Mouse (Mus musculus): ENCODE measurements at regions not wholly inside any gene's neighbourhood (a gene's known extent, or its start where the extent isn't known, plus 50 kb on each side); places are given as distances from the start of the nearest gene placed in this dataset.

GRCm38 (mm10) chr15:31882331-31882730 is 280.7 kb downstream of the Fam173b start:
- no peak for DNase-seq (ENCODE audit: extremely low read depth, low read depth, low spot score)
- H3K79me2 ChIP-seq (ENCODE audit: control insufficient read depth, insufficient read depth, low read length), result no peaks in the 10 kb centered on the region

GRCm38 (mm10) chr15:31883516-31883915 is 281.9 kb downstream of the Fam173b start:
- 89% methylated on average over 9 of the region's 9 CpGs for WGBS
- H3K4me3 ChIP-seq (ENCODE audit: insufficient read depth, low read depth, low read length), result no peak overlapping the region

More at GRCm38 (mm10) chr15:31882331-31882730, 280.7 kb downstream of the Fam173b start:
- 80% methylated on average over 5 of the region's 5 CpGs for WGBS
- H3K36me3 ChIP-seq (ENCODE audit: control insufficient read depth, insufficient read depth, low read length), result no peaks in the 10 kb centered on the region
- H3K4me3 ChIP-seq (ENCODE audit: insufficient read depth, low read depth, low read length), result no peak overlapping the region
- no peak overlapping the region for H3K9ac ChIP-seq (ENCODE audit: low read depth, low read length)
- H3K27me3 ChIP-seq (ENCODE audit: control insufficient read depth, insufficient read depth, low read length), result no peaks in the 10 kb centered on the region
- no peak overlapping the region for H3K27ac ChIP-seq (replicated peaks; ENCODE audit: insufficient read depth, low read depth, low read length)
- TF ChIP-seq CTCF (IDR thresholded peaks at IDR 0.05; ENCODE audit: low read depth, low read length) (no peak), POLR2A (IDR thresholded peaks at IDR 0.05; ENCODE audit: extremely low read depth, insufficient read depth, low read length) (no peak)
- H3K4me1 ChIP-seq (ENCODE audit: control insufficient read depth, insufficient read depth, low read length), result no peaks in the 10 kb centered on the region

GRCm38 (mm10) chr15:31898904-31899650 is 278.0 kb upstream of the Tas2r119 start:
- 85% methylated on average over 13 of the region's 13 CpGs for WGBS
- no peaks in the 10 kb centered on the region for H3K79me2 ChIP-seq (ENCODE audit: control insufficient read depth, insufficient read depth, low read length)
- H3K4me1 ChIP-seq (ENCODE audit: control insufficient read depth, insufficient read depth, low read length), result no peaks in the 10 kb centered on the region
- DNase-seq (ENCODE audit: extremely low read depth, low read depth, low spot score), result no peak
- H3K27ac ChIP-seq (replicated peaks; ENCODE audit: insufficient read depth, low read depth, low read length), result no peak overlapping the region
- H3K27me3 ChIP-seq (ENCODE audit: control insufficient read depth, insufficient read depth, low read length), result no peaks in the 10 kb centered on the region
- no peak for TF ChIP-seq CTCF (IDR thresholded peaks at IDR 0.05; ENCODE audit: low read depth, low read length)
- TF ChIP-seq POLR2A (IDR thresholded peaks at IDR 0.05; ENCODE audit: extremely low read depth, insufficient read depth, low read length), result no peak
- no peaks in the 10 kb centered on the region for H3K36me3 ChIP-seq (ENCODE audit: control insufficient read depth, insufficient read depth, low read length)
- H3K4me3 ChIP-seq (ENCODE audit: insufficient read depth, low read depth, low read length), result no peak overlapping the region
- H3K9ac ChIP-seq (ENCODE audit: low read depth, low read length), result no peak overlapping the region

More at GRCm38 (mm10) chr15:31883516-31883915, 281.9 kb downstream of the Fam173b start:
- no peaks in the 10 kb centered on the region for H3K4me1 ChIP-seq (ENCODE audit: control insufficient read depth, insufficient read depth, low read length)
- no peaks in the 10 kb centered on the region for H3K27me3 ChIP-seq (ENCODE audit: control insufficient read depth, insufficient read depth, low read length)
- no peak for DNase-seq (ENCODE audit: extremely low read depth, low read depth, low spot score)
- no peaks in the 10 kb centered on the region for H3K36me3 ChIP-seq (ENCODE audit: control insufficient read depth, insufficient read depth, low read length)
- no peak for TF ChIP-seq CTCF (IDR thresholded peaks at IDR 0.05; ENCODE audit: low read depth, low read length)
- no peak for TF ChIP-seq POLR2A (IDR thresholded peaks at IDR 0.05; ENCODE audit: extremely low read depth, insufficient read depth, low read length)
- H3K27ac ChIP-seq (replicated peaks; ENCODE audit: insufficient read depth, low read depth, low read length), result no peak overlapping the region
- no peaks in the 10 kb centered on the region for H3K79me2 ChIP-seq (ENCODE audit: control insufficient read depth, insufficient read depth, low read length)
- no peak overlapping the region for H3K9ac ChIP-seq (ENCODE audit: low read depth, low read length)

- no peaks in the 10 kb centered on the region for H3K36me3 ChIP-seq (ENCODE audit: control insufficient read depth, insufficient read depth, low read length)
- H3K9ac ChIP-seq (ENCODE audit: low read depth, low read length), result no peak overlapping the region
- TF ChIP-seq CTCF (IDR thresholded peaks at IDR 0.05; ENCODE audit: low read depth, low read length) (no peak), POLR2A (IDR thresholded peaks at IDR 0.05; ENCODE audit: extremely low read depth, insufficient read depth, low read length) (no peak)
- H3K4me1 ChIP-seq (ENCODE audit: control insufficient read depth, insufficient read depth, low read length), result no peaks in the 10 kb centered on the region
- H3K27me3 ChIP-seq (ENCODE audit: control insufficient read depth, insufficient read depth, low read length), result no peaks in the 10 kb centered on the region
- DNase-seq (ENCODE audit: extremely low read depth, low read depth, low spot score), result no peak
- WGBS, result 70% methylated on average over 4 of the region's 4 CpGs
- H3K79me2 ChIP-seq (ENCODE audit: control insufficient read depth, insufficient read depth, low read length), result no peaks in the 10 kb centered on the region
- no peak overlapping the region for H3K4me3 ChIP-seq (ENCODE audit: insufficient read depth, low read depth, low read length)
- H3K27ac ChIP-seq (replicated peaks; ENCODE audit: insufficient read depth, low read depth, low read length), result no peak overlapping the region
Observed at GRCm38 (mm10) chr15:31900325-31900724, 276.8 kb upstream of the Tas2r119 start.

- H3K27ac ChIP-seq (replicated peaks; ENCODE audit: insufficient read depth, low read depth, low read length), result no peak overlapping the region
- H3K79me2 ChIP-seq (ENCODE audit: control insufficient read depth, insufficient read depth, low read length), result no peaks in the 10 kb centered on the region
- H3K36me3 ChIP-seq (ENCODE audit: control insufficient read depth, insufficient read depth, low read length), result no peaks in the 10 kb centered on the region
- no peaks in the 10 kb centered on the region for H3K4me1 ChIP-seq (ENCODE audit: control insufficient read depth, insufficient read depth, low read length)
- no peak overlapping the region for H3K4me3 ChIP-seq (ENCODE audit: insufficient read depth, low read depth, low read length)
- no peaks in the 10 kb centered on the region for H3K27me3 ChIP-seq (ENCODE audit: control insufficient read depth, insufficient read depth, low read length)
- WGBS, result 86% methylated on average over 9 of the region's 9 CpGs
- no peak overlapping the region for H3K9ac ChIP-seq (ENCODE audit: low read depth, low read length)
- no peak for DNase-seq (ENCODE audit: extremely low read depth, low read depth, low spot score)
- no peak for TF ChIP-seq CTCF (IDR thresholded peaks at IDR 0.05; ENCODE audit: low read depth, low read length)
Observed at GRCm38 (mm10) chr15:31908432-31908831, 268.7 kb upstream of the Tas2r119 start.

GRCm38 (mm10) chr15:31911978-31912377 is 265.1 kb upstream of the Tas2r119 start:
- TF ChIP-seq POLR2A (IDR thresholded peaks at IDR 0.05; ENCODE audit: extremely low read depth, insufficient read depth, low read length), result no peak
- no peak for TF ChIP-seq CTCF (IDR thresholded peaks at IDR 0.05; ENCODE audit: low read depth, low read length)
- no peak for DNase-seq (ENCODE audit: extremely low read depth, low read depth, low spot score)
- no peaks in the 10 kb centered on the region for H3K4me1 ChIP-seq (ENCODE audit: control insufficient read depth, insufficient read depth, low read length)
- WGBS, result 82% methylated on average over 3 of the region's 3 CpGs
- H3K27me3 ChIP-seq (ENCODE audit: control insufficient read depth, insufficient read depth, low read length), result no peaks in the 10 kb centered on the region
- H3K79me2 ChIP-seq (ENCODE audit: control insufficient read depth, insufficient read depth, low read length), result no peaks in the 10 kb centered on the region
- H3K36me3 ChIP-seq (ENCODE audit: control insufficient read depth, insufficient read depth, low read length), result no peaks in the 10 kb centered on the region
- no peak overlapping the region for H3K27ac ChIP-seq (replicated peaks; ENCODE audit: insufficient read depth, low read depth, low read length)
- H3K9ac ChIP-seq (ENCODE audit: low read depth, low read length), result no peak overlapping the region
- H3K4me3 ChIP-seq (ENCODE audit: insufficient read depth, low read depth, low read length), result no peak overlapping the region

Measured in liver, adult 2 months (tissue).